15 mouse cellular contexts compared by ENCODE assay signal in genomic region chr4:37445268-37445667, GRCm38 (mm10).
A peak's percentile ranks its signal among the peaks of the same experiment; 100 is the strongest.
DNase-seq lines count a peak whose midpoint lies in the region; ATAC-seq and TF ChIP-seq lines count a peak whose summit lies in the region.
"Had no signal": no experiment of that assay in that cellular context is flagged by ENCODE, and none has a peak within 500 bp of the region (broad histone marks: within the 10 kb centered on the region; RNA-seq: fewer than 3 reads in every experiment).

No protein-coding gene starts in this region.

- ATAC-seq in hindbrain, embryonic 11.5 days (ENCODE audit: low FRiP score): no peak
- no peak for ATAC-seq in hindbrain, embryonic 16.5 days
- ATAC-seq: forebrain, embryonic 13.5 days had no signal

- no peak overlapping the region for H3K27ac ChIP-seq in hindbrain, embryonic 11.5 days (ENCODE audit: low read depth, low read length)
- H3K27ac ChIP-seq in hindbrain, embryonic 16.5 days (ENCODE audit: low read depth, low read length): no peak overlapping the region
- H3K27ac ChIP-seq: forebrain, embryonic 13.5 days; hindbrain, embryonic 14.5 days; kidney, embryonic 15.5 days had no signal

- no peaks in the 10 kb centered on the region for H3K27me3 ChIP-seq in hindbrain, embryonic 11.5 days (ENCODE audit: control insufficient read depth, insufficient read depth, low read length)
- no peaks in the 10 kb centered on the region for H3K27me3 ChIP-seq in hindbrain, embryonic 16.5 days (replicated peaks; ENCODE audit: control insufficient read depth, insufficient read depth, low read length)
- H3K27me3 ChIP-seq: forebrain, embryonic 13.5 days; kidney, embryonic 15.5 days had no signal

- no peak for TF ChIP-seq CTCF in brain, embryonic 14.5 days (IDR thresholded peaks at IDR 0.05; ENCODE audit: borderline replicate concordance, extremely low read depth, insufficient read depth, insufficient read length)
- no peak for TF ChIP-seq CTCF in lung, adult 2 months (IDR thresholded peaks at IDR 0.05; ENCODE audit: insufficient read depth, low read length)

- H3K9me3 ChIP-seq in hindbrain, embryonic 11.5 days (ENCODE audit: control insufficient read depth, low read length): no peaks in the 10 kb centered on the region
- H3K9me3 ChIP-seq in hindbrain, embryonic 16.5 days (ENCODE audit: control insufficient read depth, low read length): no peaks in the 10 kb centered on the region; the same call in 1 of the 2 replicates
- H3K9me3 ChIP-seq: forebrain, embryonic 13.5 days; G1E; kidney, embryonic 15.5 days had no signal

- H3K36me3 ChIP-seq in hindbrain, embryonic 11.5 days (ENCODE audit: control insufficient read depth, insufficient read depth, low read length): no peaks in the 10 kb centered on the region
- no peaks in the 10 kb centered on the region for H3K36me3 ChIP-seq in hindbrain, embryonic 16.5 days (ENCODE audit: control insufficient read depth, insufficient read depth, low read length)
- H3K36me3 ChIP-seq: G1E; kidney, embryonic 15.5 days had no signal

- no peak overlapping the region for H3K4me2 ChIP-seq in hindbrain, embryonic 11.5 days (replicated peaks; ENCODE audit: low read depth, low read length)
- H3K4me2 ChIP-seq in hindbrain, embryonic 16.5 days (ENCODE audit: low read length): no peak overlapping the region
- H3K4me2 ChIP-seq: forebrain, embryonic 13.5 days; heart, embryonic 11.5 days; hindbrain, embryonic 14.5 days; kidney, embryonic 15.5 days had no signal

- no peak for TF ChIP-seq POLR2A in brain, embryonic 14.5 days (IDR thresholded peaks at IDR 0.05; ENCODE audit: borderline replicate concordance, extremely low read depth, insufficient read depth, insufficient read length, poor library complexity, severe bottlenecking)
- no peak for TF ChIP-seq POLR2A in lung, adult 2 months (IDR thresholded peaks at IDR 0.05; ENCODE audit: borderline replicate concordance, extremely low read depth, low read depth, low read length)

- H3K4me1 ChIP-seq in hindbrain, embryonic 11.5 days (replicated peaks; ENCODE audit: control insufficient read depth, insufficient read depth, low read length): no peaks in the 10 kb centered on the region
- H3K4me1 ChIP-seq in hindbrain, embryonic 16.5 days (ENCODE audit: control insufficient read depth, insufficient read depth, low read depth, low read length): no peaks in the 10 kb centered on the region
- H3K4me1 ChIP-seq in lung, adult 2 months (ENCODE audit: control insufficient read depth, insufficient read depth, low read length): no peaks in the 10 kb centered on the region
- H3K4me1 ChIP-seq: forebrain, embryonic 13.5 days; kidney, embryonic 15.5 days had no signal

- peak; percentile 29 for DNase-seq in adrenal gland, postnatal 10 days
- no peak for DNase-seq in adrenal gland, adult (ENCODE audit: inconsistent age in 2 of 2, low spot score in 1 of 2)
- peak; percentile 17 for DNase-seq in hindbrain, embryonic 11.5 days (ENCODE audit: low spot score)
- DNase-seq in 3T3-L1 (ENCODE audit: low read depth, low spot score): peak; percentile 25
- peak; percentile 14 for DNase-seq in brain, embryonic 14.5 days (ENCODE audit: low read depth)
- DNase-seq in right cerebral cortex, postnatal 25 days: no peak
- DNase-seq in lung, adult 2 months: no peak
- DNase-seq: layer of hippocampus, adult 9-11 months; left cerebral cortex, postnatal 4 days had no signal

- 75% methylated on average over 2 of the region's 2 CpGs for WGBS in hindbrain, embryonic 11.5 days
- WGBS in hindbrain, embryonic 16.5 days: 76% methylated on average over 2 of the region's 2 CpGs
- 29% methylated on average over 2 of the region's 2 CpGs for WGBS in lung, adult 2 months

- H3K9ac ChIP-seq in hindbrain, embryonic 11.5 days (ENCODE audit: low read depth, low read length): no peak overlapping the region
- H3K9ac ChIP-seq in hindbrain, embryonic 16.5 days (ENCODE audit: low read depth, low read length): no peak overlapping the region
- H3K9ac ChIP-seq: forebrain, embryonic 13.5 days; hindbrain, embryonic 14.5 days; kidney, embryonic 15.5 days had no signal

- H3K4me3 ChIP-seq in hindbrain, embryonic 11.5 days (ENCODE audit: low read depth, low read length): no peak overlapping the region
- H3K4me3 ChIP-seq in hindbrain, embryonic 16.5 days (ENCODE audit: low read length): no peak overlapping the region
- H3K4me3 ChIP-seq in lung, adult 2 months (replicated peaks; ENCODE audit: extremely low read depth, low read depth, low read length): no peak overlapping the region
- H3K4me3 ChIP-seq: forebrain, embryonic 13.5 days; kidney, embryonic 15.5 days had no signal

Comparison
In these comparisons a context has a peak if more than half of its experiments do, and no peak if none do; other contexts are left out.
1. DNase-seq: peak in adrenal gland, postnatal 10 days (single experiment), hindbrain, embryonic 11.5 days (single experiment), 3T3-L1 (single experiment) and brain, embryonic 14.5 days (single experiment); none in adrenal gland, adult (0 of 2), right cerebral cortex, postnatal 25 days (single experiment) and lung, adult 2 months (single experiment).